Mouse (Mus musculus) cerebellum, adult 11 months (tissue): ENCODE measurements around the gene Ccr6.

ENCODE experiments used
- DNase-seq: peaks from one replicate; pipeline ENCODE4 v3.0.0; 2022

The Ccr6 gene

DNA sequence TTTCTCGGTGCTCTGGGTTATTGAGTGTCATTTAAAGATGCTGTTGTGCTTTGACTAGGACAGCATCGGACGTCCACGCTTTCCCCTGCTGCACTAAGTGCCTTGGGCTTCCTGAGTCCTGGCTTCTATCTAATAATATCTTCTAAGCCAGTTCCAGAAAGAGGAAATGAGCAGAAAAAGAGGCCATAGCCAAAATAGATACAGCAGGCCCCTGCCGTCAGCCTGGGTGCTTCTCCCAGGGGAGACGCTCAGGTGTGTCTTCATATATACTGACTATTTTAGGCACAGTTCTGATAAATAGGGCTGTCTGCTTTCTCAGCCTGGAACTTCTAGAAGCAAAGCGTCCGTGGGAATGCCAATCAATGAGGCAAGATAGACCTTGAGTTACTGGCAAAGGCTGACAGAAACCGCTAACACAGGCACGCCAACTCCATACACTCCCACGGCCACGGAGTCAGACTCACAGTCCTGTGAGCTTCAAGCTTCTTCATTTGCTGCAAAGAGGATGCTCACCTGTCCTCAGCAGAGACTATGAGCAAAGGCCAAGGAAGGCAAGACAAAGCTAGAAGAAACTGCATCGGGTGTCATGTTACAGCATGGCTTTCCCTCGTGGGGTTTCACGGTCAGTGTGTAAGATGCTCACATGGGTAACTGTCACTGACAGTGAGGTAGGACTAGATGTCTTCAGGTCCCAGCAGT is 2.3 kb downstream of the Ccr6 start:
- no peak for DNase-seq

DNA sequence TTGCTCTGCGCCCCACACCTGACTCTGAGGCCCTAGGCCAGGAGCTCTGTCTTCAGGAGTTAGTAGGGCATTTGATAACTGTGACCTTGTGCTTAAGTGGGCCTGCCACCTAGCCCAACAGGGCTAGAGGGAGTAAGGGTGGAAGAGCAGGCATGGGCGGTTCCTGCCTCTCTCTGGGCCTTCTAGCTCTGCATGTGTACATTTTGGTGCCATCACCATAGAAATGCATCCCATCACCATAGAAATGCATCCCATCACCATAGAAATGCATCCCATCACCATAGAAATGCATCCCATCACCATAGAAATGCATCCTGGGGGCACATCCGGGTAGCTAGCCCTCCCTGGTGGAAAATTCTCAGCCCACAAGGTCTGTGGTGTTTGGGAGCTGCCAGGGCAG is 3.7 kb downstream of the Ccr6 start:
- DNase-seq = no peak

DNA sequence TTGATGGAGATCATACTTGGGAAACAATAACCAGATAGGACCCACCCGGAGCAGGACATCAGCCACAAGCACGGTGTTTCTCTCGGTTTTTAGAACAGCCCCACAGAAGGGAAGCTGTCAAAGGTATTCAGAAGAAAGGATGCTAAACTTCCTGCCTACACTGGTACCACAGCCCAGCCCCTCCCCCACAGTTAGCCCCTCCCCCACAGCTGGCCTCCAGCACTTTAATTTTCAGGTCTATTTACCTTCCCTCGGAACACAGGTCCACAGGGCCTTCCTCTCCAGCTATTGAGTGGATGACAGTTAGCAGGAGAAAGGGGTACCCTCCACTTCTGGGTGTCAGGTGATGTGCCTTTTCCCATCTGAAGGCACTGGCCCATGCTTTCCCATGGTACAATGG is 4.7 kb downstream of the Ccr6 start:
- no peak for DNase-seq

GRCm38 (mm10) chr17:8241645-8242044 is 5.8 kb downstream of the Ccr6 start:
- no peak for DNase-seq

- no peak for DNase-seq
These were observed 6.3 kb downstream of the Ccr6 start for GRCm38 (mm10) chr17:8242186-8242585.

DNA sequence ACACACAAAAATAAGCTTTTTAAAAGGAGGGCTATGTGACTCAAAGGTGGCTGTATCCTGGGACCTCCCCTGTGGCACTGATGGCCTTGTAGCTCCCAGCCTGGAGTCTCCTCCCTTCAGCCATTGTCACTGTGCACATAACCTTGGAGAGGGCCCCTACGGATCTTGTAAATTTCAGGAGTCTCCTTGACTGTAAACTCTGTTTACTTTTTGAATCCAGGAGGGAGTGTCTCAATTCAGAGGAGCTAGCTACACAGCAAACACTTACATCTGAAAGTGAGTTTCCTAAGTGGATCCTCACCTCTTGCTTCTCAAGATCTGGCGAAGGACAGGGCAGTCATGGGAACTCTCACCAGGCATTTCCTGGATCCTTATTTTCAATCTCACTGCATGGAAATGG is 8.3 kb downstream of the Ccr6 start:
- DNase-seq = no peak

DNA sequence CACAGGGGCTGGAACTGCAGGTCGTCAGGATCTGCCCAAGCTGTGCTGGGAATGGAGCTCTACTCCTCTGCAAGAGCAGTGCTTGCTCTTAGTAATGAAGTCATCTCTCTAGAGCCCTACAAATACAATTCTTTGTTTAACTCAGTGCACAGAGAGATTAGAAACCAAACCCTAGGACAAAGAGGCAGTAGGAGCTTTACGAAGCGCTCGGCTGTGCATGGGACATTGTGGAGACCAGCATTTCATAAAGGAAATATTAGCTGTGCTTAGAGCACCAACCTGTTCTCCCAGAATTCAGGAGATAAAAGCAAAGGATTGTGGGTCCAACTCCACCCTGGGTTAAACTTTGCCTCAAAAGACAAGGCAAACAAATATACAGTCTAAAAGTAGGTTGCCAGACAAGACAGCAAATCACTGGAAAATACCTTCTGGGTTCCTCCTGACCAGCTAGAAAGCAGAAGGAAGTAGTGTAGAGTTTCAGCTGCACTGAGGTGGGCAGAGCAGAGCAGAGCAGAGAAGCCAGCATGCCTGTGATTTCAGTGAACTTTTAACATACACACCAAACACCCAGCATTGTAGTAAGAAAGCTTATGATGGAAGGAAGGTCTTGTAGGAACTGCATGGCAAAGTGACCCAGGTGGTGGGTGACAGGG is 10.4 kb downstream of the Ccr6 start:
- DNase-seq = no peak

DNA sequence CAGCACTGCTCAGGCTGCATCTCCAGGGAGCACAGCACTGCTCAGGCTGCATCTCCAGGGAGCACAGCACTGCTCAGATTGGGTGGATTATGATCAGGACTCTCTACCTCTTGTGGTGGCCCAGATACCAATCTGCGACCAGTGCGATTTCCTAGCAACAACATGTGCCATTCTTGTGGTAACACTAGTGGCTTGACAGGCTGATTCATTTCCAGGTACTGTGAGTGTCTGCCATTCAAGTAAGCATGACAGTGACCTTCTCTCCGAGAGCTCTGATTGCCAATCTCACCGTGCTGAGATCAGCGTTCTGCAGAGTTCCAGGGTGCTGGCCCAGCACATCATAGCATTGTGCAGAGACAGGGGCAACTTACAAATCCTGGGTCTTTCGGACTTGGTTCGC is 15.9 kb downstream of the Ccr6 start:
- DNase-seq = no peak

- DNase-seq = no peak
These were observed 18.4 kb downstream of the Ccr6 start for GRCm38 (mm10) chr17:8254268-8254667.

DNA sequence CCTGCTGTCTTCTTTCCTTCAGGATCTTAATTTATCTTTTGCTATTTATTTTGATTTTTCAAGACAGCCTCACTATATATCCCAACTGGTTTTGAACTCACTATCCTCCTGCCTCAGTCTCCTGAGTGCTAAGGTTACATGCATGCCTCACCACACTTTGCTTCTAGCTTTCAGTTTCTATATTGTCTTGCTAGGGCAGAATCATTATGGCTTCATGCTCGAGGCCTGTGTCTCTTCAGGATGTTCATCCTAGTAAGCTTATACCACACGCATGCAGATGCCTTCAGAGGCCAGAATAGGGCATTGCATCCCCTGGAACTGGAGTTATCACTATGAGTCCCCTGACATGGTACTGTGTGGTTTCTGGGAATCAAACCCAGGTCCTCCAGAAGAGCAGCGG is 19.1 kb downstream of the Ccr6 start:
- no peak for DNase-seq

GRCm38 (mm10) chr17:8255583-8255982 is 19.7 kb downstream of the Ccr6 start:
- DNase-seq = no peak

GRCm38 (mm10) chr17:8256982-8257381 is 21.1 kb downstream of the Ccr6 start:
- DNase-seq = no peak

GRCm38 (mm10) chr17:8264638-8265037 is 28.8 kb downstream of the Ccr6 start:
- peak; percentile 39 for DNase-seq

- DNase-seq = no peak
These were observed 36.4 kb downstream of the Ccr6 start for GRCm38 (mm10) chr17:8272054-8272749.

DNA sequence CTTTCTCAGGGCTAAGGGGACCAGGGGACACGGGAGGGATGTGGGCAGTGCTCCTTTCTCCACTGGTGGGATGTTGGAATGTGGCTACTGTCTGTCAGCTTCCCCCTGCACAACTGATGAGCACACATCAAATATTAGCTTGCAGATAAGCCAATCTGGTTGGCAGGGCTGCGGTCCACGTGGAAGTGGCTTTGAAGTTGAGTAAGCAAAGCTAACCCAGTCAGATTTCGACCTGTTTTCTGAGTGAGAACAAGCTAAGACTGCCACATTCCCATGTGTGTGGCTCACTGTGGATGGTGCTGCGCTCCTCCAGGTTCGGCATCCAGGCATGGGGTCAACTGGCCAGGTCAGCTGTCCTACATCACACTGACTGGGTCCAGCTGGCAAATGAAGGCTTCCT is 37.1 kb downstream of the Ccr6 start:
- no peak for DNase-seq

GRCm38 (mm10) chr17:8276071-8276470 is 40.2 kb downstream of the Ccr6 start:
- DNase-seq = no peak

- DNase-seq = no peak
These were observed 40.8 kb downstream of the Ccr6 start for GRCm38 (mm10) chr17:8276680-8277079.

DNA sequence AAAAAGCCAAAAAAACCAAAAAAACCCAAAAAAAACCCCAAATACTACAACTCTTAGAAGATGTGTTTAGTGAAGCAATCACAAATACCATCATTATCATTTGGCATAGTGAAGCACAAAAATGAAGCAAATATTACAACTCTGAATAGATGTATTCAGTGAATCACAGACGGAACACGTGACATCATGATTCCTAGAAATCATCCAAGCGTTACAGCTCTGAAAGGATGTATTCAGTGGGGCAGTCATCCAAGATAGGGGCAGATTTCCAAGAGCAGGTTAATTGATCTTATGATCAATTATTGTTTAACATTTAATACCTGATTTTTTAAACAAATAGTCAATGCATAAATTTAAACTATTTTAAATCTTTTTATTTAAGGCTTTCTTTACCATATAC is 41.4 kb downstream of the Ccr6 start:
- DNase-seq = no peak

DNA sequence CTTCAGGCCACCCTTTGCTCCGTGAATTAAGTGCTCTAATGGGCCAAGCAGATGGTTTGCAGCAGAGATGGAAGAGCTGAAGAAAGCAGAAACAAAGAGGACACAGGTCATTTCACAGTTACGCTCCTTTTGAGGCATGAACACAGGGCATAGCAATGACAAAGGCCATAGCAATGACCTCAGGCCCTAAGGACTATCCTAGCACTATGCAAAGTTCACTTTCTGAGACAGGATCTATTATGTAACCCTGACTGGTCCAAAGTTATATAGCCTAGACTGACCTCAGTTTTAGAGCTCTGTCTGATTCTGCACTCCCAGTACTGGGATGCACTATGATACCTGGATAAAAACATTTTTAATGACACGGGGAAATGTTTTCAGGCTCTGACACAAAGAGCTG is 42.5 kb downstream of the Ccr6 start:
- no peak for DNase-seq

GRCm38 (mm10) chr17:8282821-8283525 is 47.1 kb downstream of the Ccr6 start, which contains the start of gene Mpc1:
Mpc1 (plus strand) TSS chr17:8282904.
- DNase-seq = peak; percentile 93

DNA sequence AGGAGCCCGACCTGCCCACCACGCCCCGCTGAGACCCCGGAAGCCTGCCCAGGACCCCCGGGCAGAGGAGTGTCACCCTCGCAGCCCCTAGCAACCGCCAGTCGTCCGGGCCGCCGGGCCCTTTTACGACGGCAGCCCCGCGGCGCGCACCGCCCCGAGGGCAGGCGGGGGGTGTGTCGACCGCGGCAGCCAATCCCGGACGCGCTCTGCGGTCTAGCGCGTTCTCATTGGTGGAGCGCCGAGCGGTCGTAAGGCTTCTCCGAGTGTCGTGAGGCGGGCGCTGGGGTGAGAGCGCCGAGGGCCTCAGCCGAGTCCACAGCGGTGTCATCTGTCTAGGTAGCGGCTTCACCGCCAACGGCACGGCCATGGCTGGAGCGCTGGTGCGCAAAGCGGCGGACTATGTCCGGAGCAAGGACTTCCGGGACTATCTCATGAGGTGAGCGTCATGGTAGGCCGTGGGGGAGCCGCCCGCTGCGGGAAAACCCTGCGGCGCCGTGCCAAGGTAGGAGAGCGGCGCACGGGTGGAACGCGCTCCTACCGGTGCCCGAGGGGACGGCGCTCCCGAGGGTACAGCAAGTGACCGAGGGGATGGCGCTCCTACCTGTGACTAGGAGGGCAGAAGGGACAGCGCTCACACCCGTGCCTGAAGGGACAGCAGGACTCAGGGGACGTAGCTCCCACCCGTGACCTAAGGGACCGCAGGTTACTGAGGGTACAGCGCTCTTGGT is 47.8 kb downstream of the Ccr6 start:
- peak; percentile 96 for DNase-seq

DNA sequence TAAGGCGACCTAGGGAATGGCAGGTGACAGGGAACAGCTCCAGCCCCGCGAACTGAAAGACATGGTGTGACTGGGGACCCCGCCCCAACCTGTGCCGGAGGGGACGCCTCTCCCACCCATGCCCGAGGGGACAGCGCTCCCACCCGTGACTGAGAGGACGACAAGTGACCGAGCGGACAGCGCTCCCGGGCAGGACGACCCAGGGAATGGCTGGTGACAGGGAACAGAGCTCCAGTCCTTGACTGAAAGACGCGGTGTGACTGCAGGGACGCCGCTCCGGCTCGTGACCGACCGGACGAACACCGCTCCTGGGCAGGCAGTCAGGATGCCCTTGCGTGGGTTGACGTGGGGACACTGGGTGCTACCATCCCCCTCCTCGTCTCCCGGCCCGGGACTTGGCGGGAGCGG is 48.4 kb downstream of the Ccr6 start:
- DNase-seq = peak; percentile 63

DNA sequence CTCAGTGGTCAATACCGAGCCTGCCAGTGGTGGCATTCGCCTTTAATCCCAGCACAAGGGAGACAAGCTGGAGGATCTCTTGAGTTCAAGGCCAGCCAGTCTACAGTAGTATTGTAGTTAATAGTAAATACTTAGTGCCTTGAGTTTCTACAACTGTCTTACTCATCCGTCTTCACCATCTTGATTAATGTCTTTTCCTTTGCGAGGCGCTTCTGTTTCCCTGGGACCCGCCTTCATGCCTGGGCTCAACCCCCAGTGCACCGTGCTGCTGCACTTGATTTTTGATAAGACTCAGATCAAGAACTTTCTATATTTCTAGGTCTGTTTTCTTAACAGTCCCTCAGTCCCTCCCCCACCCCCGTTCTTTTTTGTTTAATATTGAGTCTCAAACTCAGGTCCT is 49.2 kb downstream of the Ccr6 start:
- DNase-seq = no peak
